ENCODE assay signal across 25 mouse cellular contexts in the genomic region with DNA sequence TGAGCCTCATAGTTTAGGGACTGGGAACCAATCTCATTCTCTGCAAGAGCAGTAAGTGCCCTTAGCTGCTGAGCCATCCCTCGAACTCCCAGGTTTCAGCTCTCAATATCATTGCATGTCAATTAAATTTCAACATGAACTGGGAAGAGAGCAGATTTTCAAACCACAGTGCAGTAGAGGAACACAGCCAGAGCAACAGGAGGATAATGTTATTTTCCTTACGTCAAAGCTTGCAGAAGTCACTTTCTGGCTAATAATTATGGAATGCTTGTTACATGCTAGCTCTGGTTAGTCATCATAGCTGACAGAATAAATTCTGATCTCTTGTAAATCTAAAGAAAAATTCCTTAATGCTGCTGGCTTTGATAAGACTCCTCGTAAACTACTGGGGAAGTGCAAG.
"Had no signal": no experiment of that assay in that cellular context is flagged by ENCODE, and none has a peak within 500 bp of the region (broad histone marks: within the 10 kb centered on the region; RNA-seq: fewer than 3 reads in every experiment).

No protein-coding gene starts in this region.

- H3K4me2 ChIP-seq: heart, embryonic 12.5 days; hindbrain, embryonic 13.5 days; intestine, embryonic 15.5 days; kidney, embryonic 15.5 days; limb, embryonic 12.5 days; liver, embryonic 11.5 days; liver, embryonic 13.5 days; liver, embryonic 15.5 days had no signal

- H3K4me1 ChIP-seq: intestine, embryonic 15.5 days; liver, embryonic 13.5 days; liver, embryonic 15.5 days had no signal

- H3K4me3 ChIP-seq: gastrocnemius, adult 2 months; heart, embryonic 10.5 days; heart, embryonic 12.5 days; hindbrain, embryonic 13.5 days; intestine, embryonic 15.5 days; kidney, embryonic 15.5 days; left cerebral cortex, adult 2 months; limb, embryonic 10.5 days; limb, embryonic 12.5 days; liver, embryonic 13.5 days; liver, embryonic 15.5 days had no signal

- ATAC-seq: hindbrain, embryonic 16.5 days; inflammation-experienced regulatory T-cells, adult 6 months; intestine, embryonic 15.5 days; intestine, postnatal 0 days had no signal

- DNase-seq: gastrocnemius, adult 2 months; gastrocnemius, postnatal 10 days; gastrocnemius, postnatal 25 days; heart, adult 18-20 months; heart, postnatal 10 days; kidney, adult 2 months; kidney, adult 9 months; kidney, postnatal 10 days; kidney, postnatal 25 days; kidney, postnatal 4 days; liver; liver, embryonic 13.5 days had no signal

- H3K27ac ChIP-seq: gastrocnemius, adult 2 months; heart, embryonic 10.5 days; hindbrain, embryonic 13.5 days; intestine, embryonic 15.5 days; kidney, embryonic 15.5 days; left cerebral cortex, adult 2 months; limb, embryonic 10.5 days; limb, embryonic 12.5 days; liver, embryonic 13.5 days; liver, embryonic 15.5 days had no signal

- H3K9ac ChIP-seq: heart, embryonic 12.5 days; hindbrain, embryonic 13.5 days; intestine, embryonic 15.5 days; kidney, embryonic 15.5 days; limb, embryonic 12.5 days; liver, embryonic 13.5 days; liver, embryonic 15.5 days had no signal

- H3K27me3 ChIP-seq: heart, embryonic 12.5 days; intestine, embryonic 15.5 days; limb, embryonic 12.5 days; liver, embryonic 13.5 days; liver, embryonic 15.5 days had no signal

- H3K9me3 ChIP-seq: heart, embryonic 10.5 days; heart, embryonic 12.5 days; hindbrain, embryonic 13.5 days; intestine, embryonic 15.5 days; kidney, embryonic 15.5 days; limb, embryonic 10.5 days; limb, embryonic 12.5 days; liver, embryonic 13.5 days; liver, embryonic 15.5 days had no signal

- H3K36me3 ChIP-seq: heart, embryonic 10.5 days; heart, embryonic 12.5 days; hindbrain, embryonic 13.5 days; intestine, embryonic 15.5 days; kidney, embryonic 15.5 days; limb, embryonic 10.5 days; limb, embryonic 12.5 days; liver, embryonic 13.5 days; liver, embryonic 15.5 days had no signal
